Comparison of ENCODE assay signal across 19 mouse cellular contexts in the genomic region with DNA sequence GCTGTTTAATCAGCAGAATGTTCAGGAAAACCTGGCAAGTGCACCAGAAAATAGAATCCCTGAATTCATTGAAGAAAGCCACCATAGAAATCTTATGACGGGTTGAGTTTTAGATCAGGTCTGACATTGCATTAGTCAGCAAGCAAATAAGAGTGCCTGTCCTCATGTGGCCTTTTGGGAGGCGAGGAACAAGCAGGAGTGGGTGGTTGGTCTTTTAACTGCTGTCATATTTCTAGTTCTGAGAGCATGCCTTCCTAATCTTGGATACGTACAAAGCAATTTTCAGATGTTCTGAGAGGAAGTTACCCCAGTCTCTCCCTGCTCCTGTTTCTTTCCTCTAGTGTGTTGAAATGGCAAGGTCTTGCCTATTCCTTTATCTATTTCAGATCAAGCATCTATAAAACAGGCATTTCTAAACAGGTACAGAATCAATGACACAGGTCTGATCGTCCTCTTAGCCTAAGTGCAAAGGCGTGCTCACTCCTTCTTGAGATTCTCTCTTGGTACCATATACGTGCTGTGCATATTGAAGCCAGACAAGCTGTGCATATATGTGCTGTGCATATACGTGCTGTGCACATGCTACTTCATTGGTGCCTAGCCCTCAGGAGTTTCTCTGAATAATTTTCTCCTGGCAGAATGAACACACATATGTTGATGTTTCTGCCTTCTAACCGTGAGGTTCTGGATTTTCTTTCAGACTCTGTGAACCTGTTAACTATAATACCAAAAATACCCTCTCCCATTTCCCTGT.
DNase-seq lines count a peak whose midpoint lies in the region; ATAC-seq and TF ChIP-seq lines count a peak whose summit lies in the region.
"Had no signal": no experiment of that assay in that cellular context is flagged by ENCODE, and none has a peak within 500 bp of the region (broad histone marks: within the 10 kb centered on the region; RNA-seq: fewer than 3 reads in every experiment).

No protein-coding gene starts in this region.

- H3K9ac ChIP-seq in forebrain, embryonic 13.5 days: no peak overlapping the region
- H3K9ac ChIP-seq in intestine, embryonic 15.5 days: no peak overlapping the region
- H3K9ac ChIP-seq: embryonic facial prominence, embryonic 13.5 days; hindbrain, embryonic 14.5 days; kidney, embryonic 15.5 days; limb, embryonic 13.5 days; liver, embryonic 14.5 days had no signal

- H3K27me3 ChIP-seq in forebrain, embryonic 13.5 days: no peaks in the 10 kb centered on the region
- H3K27me3 ChIP-seq in forebrain, embryonic 10.5 days (ENCODE audit: poor library complexity, severe bottlenecking): no peaks in the 10 kb centered on the region
- no peaks in the 10 kb centered on the region for H3K27me3 ChIP-seq in intestine, embryonic 15.5 days (replicated peaks)
- H3K27me3 ChIP-seq: CH12.LX; embryonic facial prominence, embryonic 13.5 days; kidney, embryonic 15.5 days; limb, embryonic 13.5 days had no signal

- no peak for TF ChIP-seq CTCF in left cerebral cortex, adult 2 months (IDR thresholded peaks at IDR 0.05)
- no peak for TF ChIP-seq CTCF in lung, adult 2 months (IDR thresholded peaks at IDR 0.05; ENCODE audit: insufficient read depth, low read length)

- no peaks in the 10 kb centered on the region for H3K36me3 ChIP-seq in forebrain, embryonic 13.5 days (ENCODE audit: poor library complexity, severe bottlenecking)
- H3K36me3 ChIP-seq in forebrain, embryonic 10.5 days (replicated peaks): no peaks in the 10 kb centered on the region
- H3K36me3 ChIP-seq in intestine, embryonic 15.5 days: no peaks in the 10 kb centered on the region
- H3K36me3 ChIP-seq: embryonic facial prominence, embryonic 13.5 days; kidney, embryonic 15.5 days; limb, embryonic 13.5 days had no signal

- DNase-seq in forebrain, embryonic 10.5 days (ENCODE audit: extremely low spot score, low spot score): no peak
- no peak for DNase-seq in left cerebral cortex, adult 2 months (ENCODE audit: extremely low spot score in 1 of 2, low spot score in 2 of 2)
- no peak for DNase-seq in left cerebral cortex, postnatal 10 days (ENCODE audit: extremely low spot score in 1 of 2, low spot score in 2 of 2)
- DNase-seq in layer of hippocampus, adult 8-10 months (ENCODE audit: low spot score in 2 of 2): peak; percentile 19 to 24
- DNase-seq in left cerebral cortex, postnatal 36 days (ENCODE audit: low spot score in 2 of 2): peak; percentile 9 to 17
- DNase-seq in lung, adult 2 months: no peak
- DNase-seq: adrenal gland, adult 2 months; gastrocnemius, postnatal 25 days; lung, postnatal 10 days; thymus, postnatal 4 days had no signal

- no peaks in the 10 kb centered on the region for H3K9me3 ChIP-seq in forebrain, embryonic 13.5 days (replicated peaks)
- H3K9me3 ChIP-seq in forebrain, embryonic 10.5 days: no peaks in the 10 kb centered on the region
- H3K9me3 ChIP-seq in intestine, embryonic 15.5 days: no peaks in the 10 kb centered on the region
- H3K9me3 ChIP-seq: embryonic facial prominence, embryonic 13.5 days; kidney, embryonic 15.5 days; limb, embryonic 13.5 days had no signal

- H3K4me2 ChIP-seq in forebrain, embryonic 13.5 days: no peak overlapping the region
- H3K4me2 ChIP-seq in intestine, embryonic 15.5 days (replicated peaks): no peak overlapping the region
- H3K4me2 ChIP-seq: embryonic facial prominence, embryonic 13.5 days; hindbrain, embryonic 14.5 days; kidney, embryonic 15.5 days; limb, embryonic 13.5 days had no signal

- H3K4me1 ChIP-seq in forebrain, embryonic 13.5 days: no peaks in the 10 kb centered on the region
- no peaks in the 10 kb centered on the region for H3K4me1 ChIP-seq in forebrain, embryonic 10.5 days
- H3K4me1 ChIP-seq in intestine, embryonic 15.5 days (replicated peaks): no peaks in the 10 kb centered on the region
- no peaks in the 10 kb centered on the region for H3K4me1 ChIP-seq in lung, adult 2 months (ENCODE audit: control insufficient read depth, insufficient read depth, low read length)
- H3K4me1 ChIP-seq: embryonic facial prominence, embryonic 13.5 days; kidney, embryonic 15.5 days; limb, embryonic 13.5 days had no signal

- no peak for TF ChIP-seq POLR2A in lung, adult 2 months (IDR thresholded peaks at IDR 0.05; ENCODE audit: borderline replicate concordance, extremely low read depth, low read depth, low read length)

- peak; percentile 51; the same call in 1 of the 2 replicates for ATAC-seq in forebrain, embryonic 13.5 days
- ATAC-seq in intestine, embryonic 15.5 days: no peak
- ATAC-seq: intestine, embryonic 16.5 days had no signal

- intact Hi-C loops in left cerebral cortex, adult 2 months (cut with DNase I): loop anchor here (5.0 kb wide), 1 partner anchor 96 kb away; the partner anchor contains the start of gene Kcnj3
- intact Hi-C loops in left cerebral cortex, postnatal 10 days (cut with DNase I): loop anchor here (10.0 kb wide), 1 partner anchor 98 kb away; the partner anchor contains the start of gene Kcnj3
- intact Hi-C loops in left cerebral cortex, postnatal 36 days (cut with DNase I): no loop called here

- 89% methylated on average over 8 of the region's 8 CpGs for WGBS in forebrain, embryonic 13.5 days
- WGBS in forebrain, embryonic 10.5 days: 89% methylated on average over 8 of the region's 8 CpGs
- WGBS in intestine, embryonic 15.5 days: 85% methylated on average over 8 of the region's 8 CpGs
- 71% methylated on average over 8 of the region's 8 CpGs for WGBS in lung, adult 2 months

- no peak overlapping the region for H3K4me3 ChIP-seq in forebrain, embryonic 13.5 days
- H3K4me3 ChIP-seq in forebrain, embryonic 10.5 days: no peak overlapping the region
- no peak overlapping the region for H3K4me3 ChIP-seq in left cerebral cortex, adult 2 months
- no peak overlapping the region for H3K4me3 ChIP-seq in intestine, embryonic 15.5 days (replicated peaks)
- no peak overlapping the region for H3K4me3 ChIP-seq in lung, adult 2 months (replicated peaks; ENCODE audit: extremely low read depth, low read depth, low read length)
- H3K4me3 ChIP-seq: embryonic facial prominence, embryonic 13.5 days; kidney, embryonic 15.5 days; limb, embryonic 13.5 days had no signal

- H3K27ac ChIP-seq in forebrain, embryonic 13.5 days: no peak overlapping the region
- H3K27ac ChIP-seq in forebrain, embryonic 10.5 days: no peak overlapping the region
- H3K27ac ChIP-seq in left cerebral cortex, adult 2 months: peak overlapping the region; percentile 64
- H3K27ac ChIP-seq in intestine, embryonic 15.5 days: no peak overlapping the region
- H3K27ac ChIP-seq: embryonic facial prominence, embryonic 13.5 days; hindbrain, embryonic 14.5 days; kidney, embryonic 15.5 days; limb, embryonic 13.5 days; liver, embryonic 14.5 days had no signal

Comparison
In these comparisons a context has a peak if more than half of its experiments do, and no peak if none do; other contexts are left out.
1. DNase-seq: peak in layer of hippocampus, adult 8-10 months (2 of 2) and left cerebral cortex, postnatal 36 days (2 of 2); none in forebrain, embryonic 10.5 days (single experiment), left cerebral cortex, adult 2 months (0 of 2), left cerebral cortex, postnatal 10 days (0 of 2) and lung, adult 2 months (single experiment).